Mouse (Mus musculus) stomach, postnatal 0 days (tissue): ENCODE results near the gene Igfbpl1.

Experiments
- CTCF ChIP-seq: IDR thresholded peaks from 2 replicates; pipeline ENCODE4 v1.5.1; 2016; ENCODE audit warnings: antibody characterized with exemption, low read depth, mild to moderate bottlenecking, moderate library complexity
- EP300 ChIP-seq: optimal IDR thresholded peaks from 2 replicates; pipeline ENCODE3; 2016; ENCODE audit warnings: antibody characterized with exemption

DNA sequence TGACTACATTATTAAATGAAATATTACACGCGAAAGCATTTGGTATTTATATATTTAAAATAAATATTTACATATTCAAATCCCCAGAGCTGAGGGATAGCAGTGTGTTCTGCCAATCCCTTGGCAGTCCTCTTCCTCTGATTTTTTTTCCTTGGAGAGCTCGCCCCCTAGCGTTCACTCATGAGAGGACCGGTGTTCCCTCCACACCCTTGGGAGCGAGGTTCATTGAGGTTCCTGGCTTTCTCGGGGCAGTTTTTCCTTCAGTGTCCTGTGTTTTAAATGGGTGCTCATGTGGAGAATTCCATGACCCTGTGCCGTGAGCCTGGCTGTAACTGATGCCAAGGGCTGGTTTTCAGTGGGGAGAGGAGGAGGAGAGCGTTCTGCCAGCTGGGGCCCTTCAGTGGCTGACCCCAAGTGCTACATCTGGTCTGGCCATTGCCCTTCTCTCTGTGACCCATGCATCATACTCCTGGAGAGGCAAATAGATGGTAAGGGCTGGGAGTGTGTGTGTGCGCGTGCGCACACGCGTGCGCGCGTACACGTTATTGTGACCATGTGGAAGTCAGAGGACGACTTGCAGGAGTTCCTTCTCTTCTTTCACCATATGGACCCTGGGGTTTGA, 29.2 kb upstream of the Igfbpl1 start:
- TF ChIP-seq CTCF (peak; percentile 90), EP300 (no peak)
